Mouse (Mus musculus): ENCODE results near the gene Kifap3.

The Kifap3 gene

GRCm38 (mm10) chr1:163893774-163894527, 114.6 kb downstream of the Kifap3 start:
- in situ Hi-C loops (cut with MboI): no loop called here

GRCm38 (mm10) chr1:163898291-163898764, 118.9 kb downstream of the Kifap3 start:
- in situ Hi-C loops (cut with MboI): no loop called here

- in situ Hi-C loops (cut with MboI): no loop called here
These were observed 120.2 kb downstream of the Kifap3 start for GRCm38 (mm10) chr1:163899575-163899974.

GRCm38 (mm10) chr1:163900168-163900567, 120.8 kb downstream of the Kifap3 start:
- in situ Hi-C loops (cut with MboI): no loop called here

GRCm38 (mm10) chr1:163903411-163903810, 124.0 kb downstream of the Kifap3 start:
- in situ Hi-C loops (cut with MboI): no loop called here

- in situ Hi-C loops (cut with MboI): no loop called here
These were observed 127.8 kb downstream of the Kifap3 start for GRCm38 (mm10) chr1:163907007-163907811.

GRCm38 (mm10) chr1:163908389-163908788, 129.0 kb downstream of the Kifap3 start:
- in situ Hi-C loops (cut with MboI): no loop called here

- in situ Hi-C loops (cut with MboI): loop anchor here (10.0 kb wide), 1 partner anchor 1016 kb away; the partner anchor contains the start of gene Fmo2
These were observed 131.0 kb downstream of the Kifap3 start for GRCm38 (mm10) chr1:163910343-163910742.

GRCm38 (mm10) chr1:163910785-163911184, 131.4 kb downstream of the Kifap3 start:
- in situ Hi-C loops (cut with MboI): loop anchor here (10.0 kb wide), 1 partner anchor 1016 kb away; the partner anchor contains the start of gene Fmo2

GRCm38 (mm10) chr1:163911981-163912380, 132.6 kb downstream of the Kifap3 start:
- in situ Hi-C loops (cut with MboI): loop anchor here (10.0 kb wide), 1 partner anchor 1017 kb away; the partner anchor contains the start of gene Fmo2

GRCm38 (mm10) chr1:163917349-163918160, 138.2 kb downstream of the Kifap3 start:
- in situ Hi-C loops (cut with MboI): loop anchor here (10.0 kb wide), 1 partner anchor 1023 kb away; the partner anchor contains the start of gene Fmo2

GRCm38 (mm10) chr1:163924093-163924492, 144.7 kb downstream of the Kifap3 start:
- in situ Hi-C loops (cut with MboI): no loop called here

GRCm38 (mm10) chr1:163928846-163929245, 149.5 kb downstream of the Kifap3 start, which contains the start of gene Scyl3:
Gene Scyl3, plus strand, starts transcription at chr1:163929100.
- in situ Hi-C loops (cut with MboI): loop anchor here (25.0 kb wide), 2 partner anchors 1192 to 1367 kb away; partner anchors contain the start of genes Prrc2c and Vamp4

- in situ Hi-C loops (cut with MboI): loop anchor here (25.0 kb wide), 2 partner anchors 1193 to 1368 kb away; partner anchors contain the start of genes Prrc2c and Vamp4
These were observed 150.5 kb downstream of the Kifap3 start for GRCm38 (mm10) chr1:163929636-163930457.

- in situ Hi-C loops (cut with MboI): loop anchor here (25.0 kb wide), 2 partner anchors 1193 to 1368 kb away; partner anchors contain the start of genes Prrc2c and Vamp4
These were observed 151.0 kb downstream of the Kifap3 start for GRCm38 (mm10) chr1:163930458-163930794.

- in situ Hi-C loops (cut with MboI): loop anchor here (25.0 kb wide), 2 partner anchors 1194 to 1370 kb away; partner anchors contain the start of genes Prrc2c and Vamp4
These were observed 152.4 kb downstream of the Kifap3 start for GRCm38 (mm10) chr1:163931801-163932200.

- in situ Hi-C loops (cut with MboI): loop anchor here (25.0 kb wide), 2 partner anchors 1197 to 1372 kb away; partner anchors contain the start of genes Prrc2c and Vamp4
These were observed 155.2 kb downstream of the Kifap3 start for GRCm38 (mm10) chr1:163934591-163934990.

GRCm38 (mm10) chr1:163942056-163942455, 162.7 kb downstream of the Kifap3 start:
- in situ Hi-C loops (cut with MboI): loop anchor here (25.0 kb wide), 2 partner anchors 1205 to 1380 kb away; partner anchors contain the start of genes Prrc2c and Vamp4

GRCm38 (mm10) chr1:163953396-163953795, 174.0 kb downstream of the Kifap3 start:
- in situ Hi-C loops (cut with MboI): no loop called here

- in situ Hi-C loops (cut with MboI): no loop called here
These were observed 178.7 kb downstream of the Kifap3 start for GRCm38 (mm10) chr1:163958036-163958435.

Measured in mature B cell (primary cell).